Mouse (Mus musculus): Measurements from ENCODE around the gene Acsm1. TPM values are rescaled to one million over a fixed set of nuclear protein-coding genes. Genes with fewer than 3 reads are reported as not detected.

The Acsm1 gene
- total RNA-seq, 2 experiments from 2014 or later, result not detected

- DNase-seq, result no peak
These were observed 64.1 kb downstream of the Acsm1 start for GRCm38 (mm10) chr7:119670925-119671324.

GRCm38 (mm10) chr7:119673465-119673864 lies 66.6 kb downstream of the Acsm1 start:
- no peak for DNase-seq

GRCm38 (mm10) chr7:119680107-119680506 lies 73.3 kb downstream of the Acsm1 start:
- DNase-seq, result no peak

GRCm38 (mm10) chr7:119682699-119683098 lies 75.9 kb downstream of the Acsm1 start:
- DNase-seq, result no peak

- DNase-seq, result no peak
These were observed 82.9 kb downstream of the Acsm1 start, which contains the start of gene Acsm4 for GRCm38 (mm10) chr7:119689726-119690125. TSS of gene Acsm4 (plus strand) at chr7:119690026.

- no peak for DNase-seq
These were observed 85.5 kb downstream of the Acsm1 start for GRCm38 (mm10) chr7:119692302-119692701.

- no peak for DNase-seq
These were observed 88.1 kb downstream of the Acsm1 start for GRCm38 (mm10) chr7:119694926-119695325.

Other genes with a start within 250 kb of the Acsm1 start
- gene Gp2, start 147.7 kb upstream of the Acsm1 start, total RNA-seq (2021), result not detected
- not detected for gene Umod, start 127.7 kb upstream of the Acsm1 start, total RNA-seq (2021)
- under 1 TPM; 0.18 to 0.78 TPM for gene Acsm5, start 87.6 kb upstream of the Acsm1 start, total RNA-seq (2021)
- not detected for gene Pdilt, start 83.5 kb upstream of the Acsm1 start, total RNA-seq (2021)
- not detected for gene Acsm2, start 52.7 kb upstream of the Acsm1 start, total RNA-seq (2021)
- not detected for gene Acsm4, start 83.0 kb downstream of the Acsm1 start, total RNA-seq (2021)
- 10 to 100 TPM; 12.8 to 13.9 TPM for gene Thumpd1, start 113.8 kb downstream of the Acsm1 start, total RNA-seq (2021)
- under 1 TPM; 0.18 to 0.19 TPM for gene Acsm3, start 153.9 kb downstream of the Acsm1 start, total RNA-seq (2021)
- gene Rexo5, start 187.0 kb downstream of the Acsm1 start, total RNA-seq (2021), result 1 to 10 TPM in 1 of 2 experiments, under 1 TPM in 1; 0.91 to 1.3 TPM
- gene Eri2, start 187.0 kb downstream of the Acsm1 start, total RNA-seq (2021), result 1 to 10 TPM in 1 of 2 experiments, under 1 TPM in 1; 0.88 to 1.5 TPM

All from gastrocnemius, postnatal 25 days (tissue).